Mouse (Mus musculus) small intestine, adult 2 months (tissue): Measurements from ENCODE around the gene Olfr832.

Source experiments
- CTCF ChIP-seq: fragments of 200-500 bp; IDR thresholded peaks from 2 replicates; pipeline ENCODE4 v1.5.1; 2012; ENCODE audit warnings: low read depth, mild to moderate bottlenecking, control low read depth, inconsistent platforms, low read length, moderate library complexity, mixed read lengths; ENCODE audit not compliant: insufficient replicate concordance, insufficient read length; ENCODE audit errors: extremely low read depth
- POLR2A ChIP-seq: fragments of 200-500 bp; IDR thresholded peaks from 2 replicates; pipeline ENCODE4 v1.6.1; 2012; ENCODE audit warnings: low read depth, mild to moderate bottlenecking, control low read depth, inconsistent platforms, low read length, moderate library complexity

DNA sequence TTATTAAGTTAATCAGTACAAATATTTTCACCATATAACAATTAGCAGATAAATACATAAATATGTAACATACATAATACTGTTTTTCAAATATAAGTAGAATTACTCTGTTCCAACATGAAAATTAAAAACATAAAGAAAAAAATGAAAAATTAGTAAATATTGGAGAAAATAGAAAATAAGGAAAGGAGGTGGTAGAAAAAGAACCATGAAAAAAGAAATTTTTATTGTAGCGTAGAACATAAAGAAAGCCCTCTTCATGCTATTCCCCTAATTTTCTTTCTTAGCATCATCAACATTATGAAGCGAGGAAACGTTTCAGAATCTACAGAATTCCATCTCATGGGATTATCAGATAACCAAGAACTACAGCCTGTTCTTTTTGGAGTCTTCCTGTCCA, 50.8 kb downstream of the Olfr832 start, which contains the start of gene Olfr834:
- TF ChIP-seq CTCF = no peak
- no peak for TF ChIP-seq POLR2A
